Mouse (Mus musculus) cerebellum, adult 8-10 months (tissue): ENCODE data around the gene Hdc.

Source experiments
- DNase-seq: peaks from one replicate; pipeline ENCODE4 v3.0.0; 2022

Hdc gene

GRCm38 (mm10) chr2:126551244-126551890, 67.7 kb downstream of the Hdc start:
- DNase-seq = no peak

GRCm38 (mm10) chr2:126549681-126550080, 69.4 kb downstream of the Hdc start:
- no peak for DNase-seq

- no peak for DNase-seq
These were observed 72.7 kb downstream of the Hdc start for GRCm38 (mm10) chr2:126546392-126546791.

GRCm38 (mm10) chr2:126545297-126545696, 73.8 kb downstream of the Hdc start:
- no peak for DNase-seq
